In genomic region chr13:115107436-115107835, GRCm38 (mm10) we compare ENCODE assay signal across 29 mouse cellular contexts. TPM values are rescaled to one million over a fixed set of nuclear protein-coding genes. Genes with fewer than 3 reads are reported as not detected.
DNase-seq lines count a peak whose midpoint lies in the region; ATAC-seq lines count a peak whose summit lies in the region.
"Had no signal": no experiment of that assay in that cellular context is flagged by ENCODE, and none has a peak within 500 bp of the region (broad histone marks: within the 10 kb centered on the region; RNA-seq: fewer than 3 reads in every experiment).

No protein-coding gene starts in this region.

- no peak for DNase-seq in heart, postnatal 10 days
- DNase-seq in CD4-positive, CD25-positive, alpha-beta regulatory T cell, adult 2 months (ENCODE audit: low read depth, low spot score), result peak; percentile 20
- no peak for DNase-seq in testis, postnatal 10 days (ENCODE audit: low spot score)
- DNase-seq in urinary bladder, postnatal 14 days (ENCODE audit: low spot score), result no peak
- DNase-seq: adrenal gland, postnatal 14 days; cerebellum, adult 11-12 months; cerebellum, adult 9-11 months; embryo, embryonic 11 days; kidney, adult 2 months; kidney, postnatal 36 days; layer of hippocampus, postnatal 36 days; liver; lung, embryonic 14.5 days; lung, postnatal 14 days; right cerebral cortex, postnatal 25 days; thymus, postnatal 36 days had no signal

- H3K27me3 ChIP-seq in heart, embryonic 12.5 days (replicated peaks), result no peaks in the 10 kb centered on the region
- H3K27me3 ChIP-seq: embryonic facial prominence, embryonic 12.5 days; intestine, embryonic 15.5 days; stomach, embryonic 15.5 days had no signal

- WGBS in heart, embryonic 12.5 days, result 59% methylated on average over 8 of the region's 8 CpGs

- peaks cover 4% of the 10 kb centered on the region; the same call in 1 of the 2 replicates for H3K4me1 ChIP-seq in heart, embryonic 12.5 days (replicated peaks)
- peaks cover 11% of the 10 kb centered on the region for H3K4me1 ChIP-seq in brown adipose tissue, adult 24 weeks (ENCODE audit: control insufficient read depth, insufficient read depth, insufficient read length, low read length)
- H3K4me1 ChIP-seq: embryonic facial prominence, embryonic 12.5 days; hindbrain, embryonic 15.5 days; intestine, embryonic 15.5 days; stomach, embryonic 15.5 days had no signal

- no peak overlapping the region for H3K27ac ChIP-seq in heart, embryonic 12.5 days (ENCODE audit: poor library complexity, severe bottlenecking)
- H3K27ac ChIP-seq in brown adipose tissue, adult 24 weeks (replicated peaks; ENCODE audit: low read depth, low read length), result peak overlapping the region; percentile 80
- H3K27ac ChIP-seq: embryonic facial prominence, embryonic 12.5 days; hindbrain, embryonic 15.5 days; intestine, embryonic 15.5 days; liver, embryonic 14.5 days; stomach, embryonic 15.5 days had no signal

- no peak overlapping the region for H3K9ac ChIP-seq in heart, embryonic 12.5 days
- H3K9ac ChIP-seq: embryonic facial prominence, embryonic 12.5 days; hindbrain, embryonic 15.5 days; intestine, embryonic 15.5 days; liver, embryonic 14.5 days; lung, embryonic 14.5 days; stomach, embryonic 15.5 days had no signal

- no peak overlapping the region for H3K4me2 ChIP-seq in heart, embryonic 12.5 days
- H3K4me2 ChIP-seq: embryonic facial prominence, embryonic 12.5 days; hindbrain, embryonic 15.5 days; intestine, embryonic 15.5 days; lung, embryonic 14.5 days; midbrain, embryonic 11.5 days; stomach, embryonic 15.5 days had no signal

- H3K9me3 ChIP-seq in heart, embryonic 12.5 days (replicated peaks), result 0 out of 2 replicates have a peak, but pooled peaks cover 4% of the 10 kb centered on the region
- H3K9me3 ChIP-seq: embryonic facial prominence, embryonic 12.5 days; G1E; hindbrain, embryonic 15.5 days; intestine, embryonic 15.5 days; stomach, embryonic 15.5 days had no signal

- H3K36me3 ChIP-seq in heart, embryonic 12.5 days, result no peaks in the 10 kb centered on the region
- H3K36me3 ChIP-seq: embryonic facial prominence, embryonic 12.5 days; G1E; hindbrain, embryonic 15.5 days; intestine, embryonic 15.5 days; stomach, embryonic 15.5 days had no signal

- intact Hi-C loops in heart, postnatal 10 days (cut with DNase I), result loop anchor here (10.0 kb wide), 1 partner anchor 273 kb away; no protein-coding TSS in a partner anchor

- no peak overlapping the region for H3K4me3 ChIP-seq in heart, embryonic 12.5 days
- H3K4me3 ChIP-seq in brown adipose tissue, adult 24 weeks (ENCODE audit: insufficient read depth, low read depth, low read length), result no peak overlapping the region
- H3K4me3 ChIP-seq: embryonic facial prominence, embryonic 12.5 days; hindbrain, embryonic 15.5 days; intestine, embryonic 15.5 days; stomach, embryonic 15.5 days had no signal

- ATAC-seq in heart, embryonic 12.5 days (ENCODE audit: insufficient number of reproducible peaks, low FRiP score), result peak; percentile 33
- peak; percentile 40 for ATAC-seq in megakaryocyte progenitor cell, adult 5-6 weeks (replicated peaks; ENCODE audit: poor library complexity)
- ATAC-seq: forebrain, embryonic 14.5 days; intestine, embryonic 15.5 days; midbrain, embryonic 16.5 days had no signal

RNA-seq across cellular contexts. Expression of gene Itga1, which starts 5.7 kb away (rescaled TPM):
- 33.0 and 33.3 TPM in 2 replicates for polyA plus RNA-seq in heart, embryonic 12.5 days (2016; fragmentation: Nextera tagmentation; extraction: Ambion mirVana)
- 10 to 100 TPM; 73.9 to 83.5 TPM for total RNA-seq in heart, postnatal 10 days (2021)
- polyA plus RNA-seq in brown adipose tissue, adult 24 weeks (2012; ENCODE audit: insufficient read depth, insufficient read length, missing spikeins), result 19.8 and 21.6 TPM in 2 replicates
- 12.3 and 18.0 TPM in 2 replicates for total RNA-seq in megakaryocyte progenitor cell, adult 5-6 weeks (2015)
- total RNA-seq in megakaryocyte progenitor cell, adult 5-6 weeks (2017), result 7.0 and 8.8 TPM in 2 replicates
- polyA plus RNA-seq: G1E had no signal

RNA-seq across cellular contexts. Expression of gene Gm49395, which starts 5.7 kb away (rescaled TPM):
- polyA plus RNA-seq in heart, embryonic 12.5 days (2016; fragmentation: Nextera tagmentation; extraction: Ambion mirVana), result 8.1 and 9.2 TPM in 2 replicates
- total RNA-seq in heart, postnatal 10 days (2021), result 10 to 100 TPM; 17.2 to 21.0 TPM
- 5.0 and 6.2 TPM in 2 replicates for polyA plus RNA-seq in brown adipose tissue, adult 24 weeks (2012; ENCODE audit: insufficient read depth, insufficient read length, missing spikeins)
- 17.4 and 21.6 TPM in 2 replicates for total RNA-seq in megakaryocyte progenitor cell, adult 5-6 weeks (2015)
- total RNA-seq in megakaryocyte progenitor cell, adult 5-6 weeks (2017), result 3.1 and 5.7 TPM in 2 replicates
- total RNA-seq: G1E; neutrophil, adult 5-6 weeks had no signal

RNA-seq across cellular contexts. Expression of gene Pelo, which starts 17.4 kb away (rescaled TPM):
- polyA plus RNA-seq in heart, embryonic 12.5 days (2016; fragmentation: Nextera tagmentation; extraction: Ambion mirVana), result 7.1 TPM in 2 replicates
- total RNA-seq in heart, postnatal 10 days (2021), result 10 to 100 TPM; 26.7 to 28.3 TPM
- polyA plus RNA-seq in brown adipose tissue, adult 24 weeks (2012; ENCODE audit: insufficient read depth, insufficient read length, missing spikeins), result 3.8 and 6.6 TPM in 2 replicates
- total RNA-seq in megakaryocyte progenitor cell, adult 5-6 weeks (2015), result 13.2 and 16.6 TPM in 2 replicates
- total RNA-seq in megakaryocyte progenitor cell, adult 5-6 weeks (2017), result 13.9 and 15.5 TPM in 2 replicates
